Mouse (Mus musculus) cerebellum, adult 9-11 months (tissue): ENCODE measurements around the gene Ipmk.
"Not testable (repeated sequence)": the region's sequence is repeated elsewhere in the genome, so short reads cannot be mapped to it uniquely, and the experiment has no call there.

Source experiments
- DNase-seq: peaks from one replicate; pipeline ENCODE4 v3.0.0; 2022

Ipmk gene

DNA sequence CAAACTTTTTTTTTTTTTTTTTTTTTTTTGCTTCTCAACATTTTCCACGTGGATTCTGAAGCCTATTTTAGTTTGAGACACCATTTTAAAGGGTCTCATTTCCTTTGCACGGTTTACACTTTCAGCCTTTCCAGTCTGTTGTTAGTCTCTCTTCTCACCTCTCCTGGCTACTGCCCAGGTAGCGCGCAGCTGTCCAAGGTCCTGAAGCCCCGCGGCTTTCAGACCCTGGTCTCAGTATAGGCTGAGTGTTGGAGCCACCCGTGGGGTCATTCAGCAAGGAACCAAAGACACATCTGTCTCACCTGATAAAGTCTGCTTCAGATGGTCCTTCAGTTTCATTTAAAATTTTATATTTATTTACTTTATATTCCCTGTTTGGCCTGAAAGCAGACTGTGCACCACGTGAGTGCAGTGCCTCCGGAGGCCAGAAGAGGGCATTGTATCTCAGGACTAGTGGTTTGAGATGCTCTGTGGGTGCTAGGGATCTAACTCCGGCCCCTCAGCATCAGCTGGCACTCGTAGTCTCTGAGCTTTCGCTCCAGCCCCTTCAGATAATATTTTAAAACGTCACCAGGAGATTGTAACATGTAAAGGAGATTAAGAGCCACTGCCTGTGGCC is 80.8 kb downstream of the Ipmk start:
- no peak for DNase-seq

DNA sequence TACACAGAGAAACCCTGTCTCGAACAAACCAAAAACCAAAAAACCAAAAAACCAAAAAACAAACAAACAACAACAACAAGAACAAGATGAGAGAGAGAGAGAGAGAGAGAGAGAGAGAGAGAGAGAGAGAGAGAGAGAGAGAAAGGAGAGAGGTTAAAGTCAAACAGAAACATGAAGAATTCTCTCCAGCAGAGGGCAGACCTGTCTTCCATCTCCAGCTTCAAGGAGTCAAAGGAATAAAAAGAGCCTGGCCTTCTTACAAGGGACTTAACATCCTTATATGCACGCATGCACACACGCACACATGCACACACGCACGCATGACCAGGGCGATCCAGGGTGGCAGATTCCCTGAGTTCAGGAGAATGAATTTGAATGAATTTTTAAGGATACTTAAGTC is 83.1 kb downstream of the Ipmk start:
- DNase-seq = no peak

DNA sequence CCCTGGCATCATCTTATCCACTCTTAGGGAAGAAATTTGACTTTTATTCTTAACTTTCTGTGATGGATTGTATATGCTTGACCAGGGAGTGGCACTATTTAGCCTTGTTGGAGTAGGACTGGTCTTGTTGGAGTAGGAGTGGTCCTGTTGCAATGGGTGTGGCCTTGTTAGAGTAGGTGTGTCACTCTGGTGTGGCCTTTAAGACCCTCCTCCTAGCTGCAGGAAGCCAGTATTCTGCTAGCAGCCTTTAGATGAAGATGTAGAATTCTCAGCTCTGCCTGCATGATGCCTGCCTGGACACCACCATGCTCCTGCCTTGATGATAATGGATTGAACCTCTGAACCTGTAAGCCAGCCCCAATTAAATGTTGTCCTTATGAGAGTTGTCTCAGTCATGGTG is 95.5 kb downstream of the Ipmk start:
- DNase-seq = no peak

DNA sequence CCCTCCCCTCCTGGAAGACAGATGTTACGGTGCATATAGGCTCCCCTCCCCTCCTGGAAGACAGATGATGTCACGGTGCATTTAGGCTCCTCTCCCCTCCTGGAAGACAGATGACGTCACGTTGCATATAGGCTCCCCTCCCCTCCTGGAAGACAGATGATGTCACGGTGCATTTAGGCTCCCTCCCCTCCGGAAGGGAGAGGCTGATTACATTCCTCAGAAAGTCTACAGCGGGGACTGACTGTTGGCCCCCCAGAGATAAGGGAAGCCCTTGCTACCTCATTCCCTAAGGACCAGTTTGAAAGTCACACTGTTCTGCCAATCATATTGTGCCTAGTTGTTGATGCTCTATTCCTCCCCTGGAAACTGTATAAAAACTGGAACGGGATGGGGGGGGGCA is 100.1 kb downstream of the Ipmk start:
- DNase-seq = no peak

DNA sequence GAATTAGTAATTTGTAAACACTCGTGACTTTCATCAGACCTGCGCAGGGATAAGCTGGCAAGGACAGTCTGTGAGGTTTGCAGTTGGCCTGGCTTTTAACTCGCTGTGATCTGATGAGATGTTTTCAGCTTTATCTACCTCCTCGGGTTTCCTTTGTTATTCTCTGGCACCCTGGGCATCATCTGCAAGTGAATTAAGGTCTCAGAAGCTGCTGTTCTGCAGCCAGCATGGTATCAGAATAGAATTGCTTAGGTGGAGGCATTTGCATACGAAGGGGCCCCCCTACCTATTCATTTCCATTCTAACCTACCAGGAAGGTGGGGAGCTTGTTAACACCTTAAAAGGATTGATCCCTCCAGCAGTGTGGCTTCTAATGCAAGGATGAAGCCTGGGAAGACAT is 100.7 kb downstream of the Ipmk start:
- no peak for DNase-seq

- DNase-seq = no peak
Observed at GRCm38 (mm10) chr10:71455355-71455754, 107.8 kb downstream of the Ipmk start.

DNA sequence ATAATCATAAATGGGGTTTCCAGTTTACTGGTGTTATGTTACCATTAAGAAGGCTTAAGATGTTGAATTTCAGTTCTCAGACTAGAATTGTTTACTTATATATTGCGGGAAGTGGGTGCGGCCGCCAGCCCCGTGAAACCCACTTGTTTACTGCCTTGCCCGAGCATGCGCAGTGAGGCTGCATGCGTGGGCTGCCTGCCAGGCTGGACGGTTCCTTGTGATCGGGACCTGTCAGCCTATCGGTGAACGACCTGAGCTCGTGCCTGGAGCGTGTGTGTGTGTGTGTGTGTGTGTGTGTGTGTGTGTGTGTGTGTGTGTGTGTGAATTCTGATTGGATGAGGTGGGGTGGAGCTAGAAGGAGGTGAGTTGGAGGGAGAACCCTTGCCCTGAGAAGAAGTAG is 114.8 kb downstream of the Ipmk start:
- not testable (repeated sequence) for DNase-seq

DNA sequence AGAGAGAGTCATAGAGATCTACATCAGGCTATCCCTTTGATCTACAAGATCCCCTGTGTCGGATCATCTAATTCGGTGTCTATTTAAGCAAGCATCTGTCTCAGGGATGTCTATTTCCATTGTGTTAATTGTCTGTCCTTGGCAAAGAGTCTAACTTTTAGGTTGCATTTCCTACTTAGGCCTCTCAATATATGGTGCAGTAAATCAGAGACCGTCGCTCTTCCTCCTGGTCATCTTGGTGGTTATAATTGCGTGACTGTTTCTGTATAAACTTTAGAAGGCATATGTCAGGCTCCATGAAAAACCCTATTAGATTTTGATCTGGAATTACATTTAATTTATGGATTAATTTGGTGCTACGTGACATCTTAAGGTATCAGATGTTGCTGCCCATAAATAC is 116.9 kb downstream of the Ipmk start:
- DNase-seq = no peak

- DNase-seq = no peak
Observed at GRCm38 (mm10) chr10:71468315-71468714, 120.8 kb downstream of the Ipmk start.

DNA sequence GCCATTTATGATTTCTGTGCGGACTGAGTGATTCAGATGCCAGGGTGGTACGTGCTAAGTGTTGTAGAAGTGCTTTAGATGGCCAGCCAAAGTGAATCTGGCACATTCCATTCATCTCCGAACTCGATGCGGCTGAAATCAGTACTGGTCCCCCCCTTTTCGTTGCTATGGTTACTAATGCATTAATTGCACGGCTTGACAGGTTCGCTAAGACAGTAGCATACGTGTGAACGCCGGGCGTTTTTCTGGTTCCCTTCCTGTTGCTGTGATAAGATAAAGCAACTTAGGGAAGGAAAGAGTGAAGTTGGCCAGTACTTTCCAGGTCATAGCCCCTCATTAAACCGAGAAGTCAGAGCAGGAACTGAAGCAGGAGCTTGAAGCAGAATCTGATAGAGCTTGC is 122.2 kb downstream of the Ipmk start:
- no peak for DNase-seq

DNA sequence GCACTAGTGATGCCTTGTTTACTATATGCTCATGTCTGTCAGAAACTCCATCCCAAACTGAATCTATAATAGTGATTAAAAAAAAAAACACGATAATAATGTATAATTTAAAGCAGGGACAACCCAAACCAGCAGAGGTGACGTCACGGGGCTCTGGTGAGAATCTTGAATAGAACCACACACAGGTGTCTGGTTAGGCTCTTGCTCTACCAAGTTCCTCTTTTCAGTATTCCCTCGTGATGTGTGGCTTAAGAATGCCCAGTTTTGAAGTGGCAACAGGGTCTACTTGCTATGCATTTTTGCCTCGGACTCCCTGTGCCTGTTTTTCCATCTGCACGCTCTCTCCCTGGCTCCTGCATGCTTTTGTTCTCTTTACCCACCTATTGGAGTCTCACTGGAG is 124.5 kb downstream of the Ipmk start:
- DNase-seq = no peak

DNA sequence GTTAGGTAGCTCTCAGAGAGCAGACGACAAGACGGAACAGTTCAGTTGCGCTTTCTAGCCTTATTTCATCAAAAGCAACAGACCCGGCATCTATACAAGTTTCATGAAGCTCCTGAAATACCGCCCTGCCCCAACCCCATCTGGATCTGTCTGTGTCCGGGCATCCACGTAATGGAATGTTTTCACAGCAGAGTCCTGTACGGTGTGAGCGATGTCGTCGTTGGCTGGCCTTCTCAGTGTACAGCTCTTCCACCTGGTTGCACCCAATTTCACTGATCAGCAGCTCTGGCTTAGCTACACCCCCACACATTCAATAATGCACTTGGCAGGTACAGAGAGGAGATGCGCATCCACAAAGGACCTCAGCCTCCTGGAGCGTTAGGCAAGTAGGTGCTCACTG is 126.0 kb downstream of the Ipmk start:
- no peak for DNase-seq

GRCm38 (mm10) chr10:71476471-71477080 is 129.0 kb downstream of the Ipmk start:
- DNase-seq = peak; percentile 81

DNA sequence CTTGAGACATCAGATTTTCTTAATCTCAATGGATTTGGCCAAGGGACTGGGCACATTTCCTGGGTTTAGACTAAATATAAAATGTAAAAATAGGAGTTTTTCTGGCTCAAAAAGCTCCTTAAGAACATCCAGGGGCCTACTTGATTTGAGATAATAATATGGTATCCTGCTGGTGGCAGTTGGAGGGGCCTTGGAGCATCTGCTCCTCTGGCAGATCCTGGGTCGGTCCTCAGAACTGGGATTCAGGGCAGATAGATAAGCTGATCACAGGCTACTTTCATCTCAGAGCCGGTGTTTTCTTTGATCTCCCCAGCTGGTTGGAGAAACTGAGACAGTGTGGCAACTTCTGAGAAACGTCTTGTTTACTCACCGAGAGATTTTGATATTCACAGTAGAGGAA is 129.6 kb downstream of the Ipmk start:
- no peak for DNase-seq

DNA sequence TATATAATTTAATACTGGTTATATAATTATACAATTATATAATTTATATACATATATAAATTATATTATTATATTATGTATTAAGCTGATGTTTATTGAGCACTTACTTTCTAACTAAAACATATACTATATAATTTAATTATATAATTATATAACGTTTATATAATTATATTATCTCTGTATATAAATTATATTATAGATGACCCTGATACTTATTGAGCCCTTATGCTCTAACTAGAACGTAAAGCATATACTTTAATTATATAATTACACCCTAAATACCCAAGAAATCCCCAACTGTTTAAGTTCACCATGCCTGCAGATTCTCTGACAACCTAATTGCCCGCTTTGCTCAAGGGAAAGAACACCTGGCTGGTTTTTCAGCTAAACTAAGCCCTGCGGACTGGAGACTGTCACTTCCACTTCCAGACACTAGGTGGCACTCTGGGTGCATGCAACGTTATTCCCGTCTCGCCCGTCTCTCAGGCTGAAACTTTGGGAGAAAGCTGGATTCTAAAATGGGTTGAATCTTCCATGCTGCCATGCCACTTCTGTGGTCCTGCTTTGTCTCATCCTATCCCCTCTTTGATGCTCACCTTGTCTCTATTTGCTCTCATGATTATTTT is 132.2 kb downstream of the Ipmk start:
- DNase-seq = peak; percentile 54
